Mouse (Mus musculus) ES-E14 (cell line): ENCODE measurements around the gene Exoc3l. TPM values are rescaled to one million over a fixed set of nuclear protein-coding genes. Genes with fewer than 3 reads are reported as not detected.

Source experiments
- DNase-seq: peaks from one replicate; pipeline ENCODE4 v3.0.0-alpha.2; 2013; ENCODE audit warnings: low read depth, low spot score
- H3K27ac ChIP-seq: 2 replicates; pipeline ENCODE4 v1.5.1; 2012; ENCODE audit warnings: low read depth, mild to moderate bottlenecking, low read length, moderate library complexity, mixed read lengths; ENCODE audit not compliant: poor library complexity, insufficient read depth, severe bottlenecking
- H3K36me3 ChIP-seq: 2 replicates; pipeline ENCODE4 v1.6.1; 2012; ENCODE audit warnings: mild to moderate bottlenecking, low read length, moderate library complexity, mixed read lengths; ENCODE audit not compliant: control insufficient read depth, poor library complexity, insufficient read depth, severe bottlenecking
- H3K4me1 ChIP-seq, 2 experiments: fragments of 150-350 bp in 1 of 2; sonication (generic) in 1 of 2; 2 replicates each; pipeline ENCODE4 v1.6.1; 2012; ENCODE audit warnings: low read length in 2 of 2, mild to moderate bottlenecking in 1 of 2, mixed read lengths in 1 of 2; ENCODE audit not compliant: control insufficient read depth in 2 of 2, insufficient read depth in 2 of 2, poor library complexity in 1 of 2
- H3K4me3 ChIP-seq, 2 experiments: fragments of 150-350 bp in 1 of 2; sonication (generic) in 1 of 2; 2 replicates each; pipeline ENCODE4 v1.5.1; 2012; ENCODE audit warnings: low read length in 2 of 2, low read depth in 1 of 2, mild to moderate bottlenecking in 1 of 2, mixed read lengths in 1 of 2; ENCODE audit not compliant: insufficient read depth in 1 of 2, poor library complexity in 1 of 2, severe bottlenecking in 1 of 2
- H3K9ac ChIP-seq: 2 replicates; pipeline ENCODE4 v1.6.1; 2012; ENCODE audit warnings: low read depth, mild to moderate bottlenecking, low read length, mixed read lengths; ENCODE audit not compliant: poor library complexity, insufficient read depth, severe bottlenecking
- H3K9me3 ChIP-seq: fragments of 150-350 bp; sonication (generic); 2 replicates; pipeline ENCODE4 v1.6.1; 2012; ENCODE audit warnings: low read depth, mild to moderate bottlenecking, low read length; ENCODE audit not compliant: control insufficient read depth, insufficient read depth
- CHD2 ChIP-seq: IDR thresholded peaks from 2 replicates; pipeline ENCODE4 v1.6.1; 2014; ENCODE audit warnings: mild to moderate bottlenecking, low read depth, low read length, inconsistent platforms
- HCFC1 ChIP-seq: IDR thresholded peaks from 2 replicates; pipeline ENCODE4 v1.6.1; 2012; ENCODE audit warnings: low read length, inconsistent platforms, borderline replicate concordance; ENCODE audit not compliant: insufficient read depth
- MAFK ChIP-seq: IDR thresholded peaks from 2 replicates; pipeline ENCODE4 v1.6.1; 2014; ENCODE audit warnings: mild to moderate bottlenecking, low read depth, low read length, inconsistent platforms; ENCODE audit not compliant: insufficient read depth
- ZC3H11A ChIP-seq: IDR thresholded peaks from 2 replicates; pipeline ENCODE4 v1.6.1; 2012; ENCODE audit warnings: low read depth, mild to moderate bottlenecking, inconsistent platforms, low read length, borderline replicate concordance
- ZNF384 ChIP-seq: IDR thresholded peaks from 2 replicates; pipeline ENCODE4 v1.6.1; 2012; ENCODE audit warnings: low read depth, low read length, inconsistent platforms
- in situ Hi-C, 2 experiments: fragments of 600-800 bp; cut with MboI; formaldehyde crosslinking; loops; one replicate each; pipeline ENCODE4 v1.15.1; 2025; ENCODE audit warnings: low sequenced_read_pairs in 2 of 2, inconsistent platforms in 1 of 2; ENCODE audit not compliant: unreplicated experiment in 2 of 2
- total RNA-seq: library from RNA; depleted of rRNA; stranded (reverse); fragments of 300-350 nt; gene quantifications from 2 replicates; pipeline ENCODE4 v1.2.3, GENCODE M21; 2012; rRNA removed

Gene Exoc3l
- total RNA-seq = 22.0 and 33.5 TPM in 2 replicates

DNA sequence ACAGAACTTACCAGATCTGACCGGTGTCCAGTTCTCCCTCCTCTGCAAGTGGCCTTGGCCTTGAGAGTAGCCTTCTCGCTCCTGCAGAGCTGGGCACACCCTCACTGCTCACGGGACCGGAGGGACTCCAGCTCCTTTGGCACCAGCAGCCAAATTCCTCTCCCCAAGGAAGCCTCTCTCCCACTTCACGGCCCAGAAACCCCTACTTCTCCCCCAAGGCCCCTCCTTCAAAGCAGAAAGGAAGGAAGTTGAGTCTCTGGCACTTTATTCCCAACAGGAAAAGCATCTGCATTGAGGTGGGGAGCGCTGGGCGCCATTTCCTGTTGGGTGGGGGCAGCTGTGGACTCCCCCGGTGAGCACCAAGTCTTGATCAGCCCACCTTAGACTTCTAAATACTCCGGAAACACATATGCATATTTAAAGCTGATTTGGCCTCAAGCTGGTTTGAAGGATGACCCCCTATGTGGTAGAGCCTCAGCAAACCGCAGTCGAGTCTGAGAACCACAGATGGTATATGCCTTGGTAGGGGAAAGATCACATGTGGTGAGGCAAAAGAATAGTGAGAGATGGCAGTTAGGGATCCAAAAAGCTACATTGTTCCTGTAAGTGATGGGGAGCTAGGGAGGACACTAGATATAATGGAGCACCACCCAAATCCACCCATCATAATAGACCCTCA, at the start of gene Exoc3l:
Gene Exoc3l, minus strand, starts transcription at position 207 of the 679 bp plus-strand sequence.
- TF ChIP-seq CHD2 (no peak), ZC3H11A (no peak), ZNF384 (no peak), MAFK (no peak)
- peak within 1 kb of the TSS; percentile 50; the same call in 1 of the 2 replicates for H3K27ac ChIP-seq
- peaks cover 2 to 28% of the 10 kb centered on the region in 2 experiments; a peak in 3 of 4 replicates for H3K4me1 ChIP-seq
- peak within 1 kb of the TSS; percentile 18; the same call in 1 of the 2 replicates for H3K9ac ChIP-seq
- H3K36me3 ChIP-seq = peaks cover 16% of the 10 kb centered on the region
- in situ Hi-C loops = no loop called here
- H3K9me3 ChIP-seq = no peaks in the 10 kb centered on the region
- DNase-seq = no peak
- peak within 1 kb of the TSS; percentile 57 to 93 for H3K4me3 ChIP-seq

DNA sequence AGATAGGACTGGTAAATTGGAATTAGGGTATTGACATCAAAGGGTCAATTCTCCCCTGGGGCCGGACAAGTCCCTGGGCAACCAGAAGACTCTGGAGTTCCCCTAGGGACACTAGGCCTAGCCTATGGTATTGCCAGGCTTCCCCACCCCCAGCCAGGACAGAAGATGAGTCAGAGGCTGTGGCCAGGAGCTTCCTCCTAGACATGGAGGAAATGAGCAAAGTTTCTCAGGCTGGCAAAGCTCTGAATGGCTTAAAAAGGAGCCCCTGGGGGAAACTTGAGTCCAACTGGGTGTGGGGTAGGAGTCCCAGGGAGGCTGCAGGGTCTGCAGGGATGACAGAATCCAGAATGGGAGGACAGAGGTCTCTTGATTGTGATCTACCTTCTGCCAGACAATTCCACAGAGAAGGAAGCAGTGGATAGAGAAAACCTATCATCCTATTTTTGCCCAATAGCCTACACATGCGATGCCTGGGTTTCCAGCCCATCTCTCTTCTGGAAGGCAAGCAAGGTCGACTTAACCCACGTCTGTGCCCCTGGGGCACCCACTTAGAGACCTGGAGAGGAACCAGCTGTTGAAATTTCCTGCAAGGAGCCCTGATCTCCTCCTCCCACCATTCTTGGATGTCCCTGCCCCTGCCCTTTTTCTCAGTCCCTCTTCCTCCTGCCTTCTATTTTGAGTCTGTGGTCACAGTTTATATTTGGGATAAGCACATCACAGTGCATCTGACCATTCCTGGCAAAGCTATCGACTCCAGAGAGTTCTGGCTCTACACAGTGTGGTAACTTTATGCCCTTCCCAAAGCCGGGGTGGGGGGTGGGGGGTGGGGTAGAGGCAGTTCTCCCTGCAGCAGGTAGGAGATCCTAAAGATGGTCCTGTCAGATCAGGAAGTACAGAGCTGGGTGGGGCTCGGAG, 49.4 kb upstream of the Exoc3l start:
- TF ChIP-seq HCFC1 = no peak
- no peak for TF ChIP-seq MAFK
- TF ChIP-seq CHD2 = no peak
- no peak for TF ChIP-seq ZNF384
- no peak for TF ChIP-seq ZC3H11A
- no peak for DNase-seq
- no peaks in the 10 kb centered on the region for H3K9me3 ChIP-seq
- no peak overlapping the region for H3K4me3 ChIP-seq
- in situ Hi-C loops = no loop called here
- peaks cover 0 to 11% of the 10 kb centered on the region in 2 experiments; a peak in 3 of 4 replicates for H3K4me1 ChIP-seq
- no peaks in the 10 kb centered on the region for H3K36me3 ChIP-seq
- H3K27ac ChIP-seq = no peak overlapping the region
- H3K9ac ChIP-seq = no peak overlapping the region

DNA sequence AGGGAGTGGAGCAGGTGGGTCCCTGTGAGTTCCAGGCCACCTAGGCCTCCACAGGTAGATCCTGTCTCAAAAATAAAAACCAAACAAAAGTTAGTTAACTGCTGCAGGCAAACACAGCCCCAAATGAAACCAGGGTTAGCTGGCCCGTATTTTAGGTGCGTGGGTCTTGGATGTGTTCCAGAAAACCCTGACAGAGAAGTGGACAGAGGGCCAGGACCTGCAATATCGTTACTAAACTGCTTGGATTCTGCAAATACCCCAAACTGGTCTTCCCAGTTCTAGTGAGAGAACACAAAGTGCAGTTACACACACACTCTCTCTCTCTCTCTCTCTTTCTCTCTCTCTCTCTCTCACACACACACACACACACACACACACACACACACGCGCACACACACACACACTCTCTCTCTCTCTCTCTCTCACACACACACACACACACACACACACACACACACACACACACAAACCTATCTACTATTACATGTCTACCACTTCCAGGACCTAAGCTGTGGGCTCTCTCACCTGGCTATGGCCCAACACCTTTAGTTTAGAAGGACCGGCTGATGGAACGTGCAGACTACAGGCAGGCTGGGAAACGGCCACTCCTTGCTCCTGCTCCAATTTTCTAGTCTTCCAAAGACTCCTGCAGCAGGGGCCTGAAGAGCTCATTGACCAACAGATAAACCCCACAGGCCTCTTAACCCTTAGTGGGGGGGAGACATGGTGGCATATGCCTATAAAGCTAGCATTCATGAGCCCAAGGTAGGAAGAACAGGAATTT, 48.1 kb upstream of the Exoc3l start:
- no peak overlapping the region for H3K9ac ChIP-seq

DNA sequence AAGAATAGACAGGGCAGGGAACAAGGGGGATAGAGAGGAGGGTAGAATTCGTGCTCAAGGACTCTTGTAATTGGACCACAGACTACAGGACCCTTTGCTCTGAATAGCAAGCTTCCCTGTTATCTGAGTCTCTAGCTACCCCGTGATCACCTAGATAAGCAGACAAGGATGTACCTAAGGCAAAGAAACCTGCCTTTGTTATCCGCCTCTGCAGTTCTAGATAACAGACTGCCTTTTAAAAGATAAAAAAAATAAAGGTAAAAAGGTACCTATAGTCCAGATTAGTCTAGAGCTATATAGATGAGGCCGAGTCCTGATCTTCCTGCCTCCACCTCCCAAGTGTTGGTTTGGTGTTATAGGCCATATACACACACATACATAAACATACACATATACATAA, 46.9 kb upstream of the Exoc3l start:
- Histone ChIP-seq H3K27ac (no peak overlapping the region), H3K4me3 (no peak overlapping the region), H3K4me1 (peaks cover 0 to 12% of the 10 kb centered on the region in 2 experiments; a peak in 2 of 4 replicates), H3K9me3 (no peaks in the 10 kb centered on the region), H3K36me3 (no peaks in the 10 kb centered on the region), H3K9ac (no peak overlapping the region)
- TF ChIP-seq HCFC1 = no peak
- DNase-seq = no peak
- in situ Hi-C loops = no loop called here

More for the DNA sequence above, 48.1 kb upstream of the Exoc3l start:
- Histone ChIP-seq H3K4me3 (no peak overlapping the region), H3K36me3 (no peaks in the 10 kb centered on the region), H3K9me3 (no peaks in the 10 kb centered on the region), H3K4me1 (peaks cover 0 to 12% of the 10 kb centered on the region in 2 experiments; a peak in 3 of 4 replicates), H3K27ac (no peak overlapping the region)
- TF ChIP-seq HCFC1 (no peak), CHD2 (no peak), MAFK (no peak), ZNF384 (no peak), ZC3H11A (no peak)
- DNase-seq = no peak
- in situ Hi-C loops = no loop called here
